Mouse (Mus musculus): ENCODE results near the gene Acaa1a.

Gene Acaa1a

GRCm38 (mm10) chr9:119339558-119340211 is at the start of gene Acaa1a:
Acaa1a (plus strand) TSS chr9:119339676.
- peak; percentile 82 for DNase-seq (ENCODE audit: low read depth, low spot score)

- DNase-seq (ENCODE audit: low read depth, low spot score): no peak
These were observed 48.7 kb upstream of the Acaa1a start for GRCm38 (mm10) chr9:119290791-119291190.

- no peak for DNase-seq (ENCODE audit: low read depth, low spot score)
These were observed 41.8 kb upstream of the Acaa1a start for GRCm38 (mm10) chr9:119297696-119298095.

GRCm38 (mm10) chr9:119298563-119298962 is 40.9 kb upstream of the Acaa1a start:
- no peak for DNase-seq (ENCODE audit: low read depth, low spot score)

- DNase-seq (ENCODE audit: low read depth, low spot score): no peak
These were observed 33.6 kb upstream of the Acaa1a start for GRCm38 (mm10) chr9:119305863-119306262.

- no peak for DNase-seq (ENCODE audit: low read depth, low spot score)
These were observed 30.4 kb upstream of the Acaa1a start for GRCm38 (mm10) chr9:119309067-119309466.

GRCm38 (mm10) chr9:119313096-119313495 is 26.4 kb upstream of the Acaa1a start:
- no peak for DNase-seq (ENCODE audit: low read depth, low spot score)

GRCm38 (mm10) chr9:119318891-119319290 is 20.6 kb upstream of the Acaa1a start:
- no peak for DNase-seq (ENCODE audit: low read depth, low spot score)

GRCm38 (mm10) chr9:119320446-119320845 is 19.0 kb upstream of the Acaa1a start:
- no peak for DNase-seq (ENCODE audit: low read depth, low spot score)

- DNase-seq (ENCODE audit: low read depth, low spot score): no peak
These were observed 18.5 kb upstream of the Acaa1a start for GRCm38 (mm10) chr9:119320946-119321345.

GRCm38 (mm10) chr9:119321392-119322229 is 17.9 kb upstream of the Acaa1a start:
- DNase-seq (ENCODE audit: low read depth, low spot score): no peak

GRCm38 (mm10) chr9:119322289-119323259 is 16.9 kb upstream of the Acaa1a start, which contains the start of gene Oxsr1:
Oxsr1 (minus strand) TSS chr9:119322427.
- DNase-seq (ENCODE audit: low read depth, low spot score): peak; percentile 98

- DNase-seq (ENCODE audit: low read depth, low spot score): no peak
These were observed 16.2 kb upstream of the Acaa1a start for GRCm38 (mm10) chr9:119323260-119323645.

GRCm38 (mm10) chr9:119324130-119324529 is 15.3 kb upstream of the Acaa1a start:
- no peak for DNase-seq (ENCODE audit: low read depth, low spot score)

- DNase-seq (ENCODE audit: low read depth, low spot score): no peak
These were observed 11.0 kb upstream of the Acaa1a start for GRCm38 (mm10) chr9:119328488-119328887.

GRCm38 (mm10) chr9:119330186-119330963 is 9.1 kb upstream of the Acaa1a start:
- DNase-seq (ENCODE audit: low read depth, low spot score): no peak

GRCm38 (mm10) chr9:119334324-119334723 is 5.2 kb upstream of the Acaa1a start:
- peak; percentile 38 for DNase-seq (ENCODE audit: low read depth, low spot score)

- DNase-seq (ENCODE audit: low read depth, low spot score): no peak
These were observed 4.6 kb upstream of the Acaa1a start for GRCm38 (mm10) chr9:119334834-119335233.

- no peak for DNase-seq (ENCODE audit: low read depth, low spot score)
These were observed 3.9 kb upstream of the Acaa1a start for GRCm38 (mm10) chr9:119335571-119335970.

GRCm38 (mm10) chr9:119337842-119338241 is 1.6 kb upstream of the Acaa1a start:
- no peak for DNase-seq (ENCODE audit: low read depth, low spot score)

GRCm38 (mm10) chr9:119338350-119338749 is 1.1 kb upstream of the Acaa1a start:
- DNase-seq (ENCODE audit: low read depth, low spot score): no peak
